Mouse (Mus musculus) gastrocnemius, postnatal 25 days (tissue): ENCODE measurements around the gene Slc16a11. TPM values are rescaled to one million over a fixed set of nuclear protein-coding genes. Genes with fewer than 3 reads are reported as not detected.
"Not testable (repeated sequence)": the region's sequence is repeated elsewhere in the genome, so short reads cannot be mapped to it uniquely, and the experiment has no call there.

Source experiments
- DNase-seq: peaks from one replicate; pipeline ENCODE4 v3.0.0; 2022
- long read RNA-seq, 2 experiments: library from polyadenylated mRNA; stranded (forward); transcript quantifications; one replicate each; pipeline ENCODE4 v2.0.0; 2021
- total RNA-seq, 2 experiments: library from RNA; stranded (reverse); gene quantifications; 1 replicate in 1 of 2; 2 replicates in 1 of 2; pipeline ENCODE4 v1.2.3; 2021

The Slc16a11 gene
- total RNA-seq, result not detected
- long read RNA-seq, experiment 1, result 0 reads
- long read RNA-seq, experiment 2, result 0 reads

DNA sequence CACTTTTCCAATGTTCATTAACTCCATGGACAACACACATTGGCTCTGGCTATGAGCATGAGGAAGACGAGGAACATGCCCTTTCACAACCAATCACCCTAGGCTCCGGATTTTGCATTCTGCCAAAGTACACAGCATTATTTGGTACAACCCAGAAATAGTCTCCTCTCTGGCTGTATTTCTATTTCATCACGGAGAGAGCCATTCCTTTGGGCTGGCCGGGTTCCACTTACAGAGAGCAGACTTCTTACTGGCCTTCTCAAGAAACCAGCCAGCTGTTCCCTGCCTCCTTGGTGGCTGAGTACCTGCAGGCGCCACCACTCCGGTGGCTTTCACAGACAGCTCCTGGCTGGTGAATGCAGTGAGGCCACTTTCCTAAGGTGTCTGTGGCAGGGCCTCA lies at the start of gene Slc16a11:
TSS of gene Slc16a11 (plus strand) at position 330 of the 400 bp plus-strand sequence.
- DNase-seq, result no peak

DNA sequence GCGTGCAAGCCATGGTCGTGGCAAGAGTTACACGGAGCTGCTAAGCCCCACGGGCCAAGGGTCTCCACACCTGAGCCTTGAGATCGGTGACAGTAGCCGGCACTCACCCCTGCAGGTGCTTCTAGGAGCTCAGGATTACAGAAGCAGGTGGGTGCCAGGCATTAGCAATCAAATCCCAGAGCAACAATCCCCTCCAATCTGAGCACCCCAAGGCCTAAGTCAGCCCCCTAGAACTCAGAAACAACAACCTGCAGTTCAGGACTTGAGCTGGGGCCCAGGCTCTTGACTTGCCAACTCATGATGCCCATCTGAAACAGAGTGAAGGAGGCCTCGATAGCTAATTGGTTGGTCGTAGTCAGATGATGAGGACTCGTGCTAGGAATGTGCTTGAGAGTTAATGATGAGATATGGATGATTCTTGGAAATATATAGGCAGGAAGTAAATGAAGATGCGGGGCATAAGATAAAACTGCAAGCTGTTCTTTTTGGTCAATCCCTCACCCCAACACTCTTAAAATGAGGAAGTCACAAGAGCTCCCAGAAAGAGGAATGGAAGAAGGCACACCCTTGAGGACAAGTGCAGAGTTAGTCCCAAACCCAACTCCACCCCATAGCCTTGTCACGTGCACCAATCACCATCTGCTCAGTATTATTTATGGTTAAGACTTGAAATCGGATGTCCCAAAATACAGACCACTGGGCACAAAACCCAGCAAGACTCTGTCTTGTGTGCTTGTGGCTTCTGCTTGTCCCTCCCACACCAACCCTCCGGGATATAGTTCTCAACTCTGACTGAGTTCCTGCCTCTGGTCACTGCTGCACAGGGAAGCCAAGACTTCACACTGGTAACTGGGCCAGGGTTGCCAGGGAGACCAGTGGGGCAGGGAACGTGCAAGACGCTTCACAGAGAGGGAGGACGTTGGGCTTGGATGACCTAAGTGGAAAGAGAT lies 46.3 kb upstream of the Slc16a11 start:
- peak; percentile 26 for DNase-seq

DNA sequence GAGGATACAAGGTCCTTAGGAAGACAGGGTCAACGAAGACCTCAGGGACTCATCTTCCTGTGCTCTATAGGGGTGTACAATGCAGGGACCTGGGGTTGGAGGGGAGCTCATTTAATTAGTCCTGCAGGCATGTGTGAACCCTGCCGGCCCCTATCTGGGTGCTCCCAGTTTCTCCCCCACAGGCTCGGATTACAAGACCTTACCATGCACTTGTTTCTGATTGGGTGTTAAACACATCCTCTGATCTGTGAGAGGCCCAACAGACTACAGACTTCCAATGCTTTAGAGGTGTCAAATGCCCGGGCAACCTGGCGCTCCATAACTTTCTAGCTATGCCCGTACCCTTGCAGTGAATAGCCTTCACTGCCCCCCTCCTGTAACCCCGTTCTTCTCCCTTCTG lies 44.4 kb upstream of the Slc16a11 start:
- no peak for DNase-seq

DNA sequence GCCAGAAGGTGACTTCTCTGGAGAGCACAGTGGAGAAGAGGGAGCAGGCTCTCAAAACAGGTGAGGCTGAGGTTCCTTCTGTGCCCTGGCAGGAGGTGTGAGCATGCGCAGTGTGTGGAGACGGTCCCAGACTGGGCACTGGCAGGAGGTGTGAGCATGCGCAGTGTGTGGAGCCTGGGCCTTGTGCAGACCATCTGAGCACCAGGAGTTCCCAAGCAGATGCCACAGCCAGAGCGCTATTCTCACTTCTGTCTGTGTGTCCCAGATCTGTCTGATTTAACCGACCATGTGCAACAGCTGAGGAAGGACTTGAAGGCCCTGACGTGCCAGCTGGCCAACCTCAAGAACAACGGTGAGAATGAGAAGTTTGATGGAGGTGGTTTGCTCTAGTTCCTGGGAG lies 43.1 kb upstream of the Slc16a11 start:
- DNase-seq, result not testable (repeated sequence)

DNA sequence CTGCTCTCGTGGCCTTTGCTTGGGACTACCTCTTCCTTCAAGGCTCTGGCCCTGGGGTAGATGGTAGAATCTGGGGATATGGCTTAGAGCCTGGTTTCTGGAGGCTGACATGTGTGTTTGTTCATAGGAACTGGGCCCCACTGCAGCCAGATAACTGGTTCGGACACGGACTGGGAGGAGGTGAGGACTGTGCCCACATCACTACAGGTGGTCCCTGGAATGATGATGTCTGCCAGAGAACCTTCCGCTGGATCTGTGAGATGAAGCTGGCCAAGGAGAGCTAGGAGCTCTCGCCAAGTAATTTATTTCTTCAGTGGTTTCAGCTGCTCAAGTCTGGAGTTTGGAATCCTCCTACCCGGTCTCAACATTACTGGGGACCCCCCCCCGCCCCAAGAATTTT lies 42.3 kb upstream of the Slc16a11 start:
- DNase-seq, result no peak

DNA sequence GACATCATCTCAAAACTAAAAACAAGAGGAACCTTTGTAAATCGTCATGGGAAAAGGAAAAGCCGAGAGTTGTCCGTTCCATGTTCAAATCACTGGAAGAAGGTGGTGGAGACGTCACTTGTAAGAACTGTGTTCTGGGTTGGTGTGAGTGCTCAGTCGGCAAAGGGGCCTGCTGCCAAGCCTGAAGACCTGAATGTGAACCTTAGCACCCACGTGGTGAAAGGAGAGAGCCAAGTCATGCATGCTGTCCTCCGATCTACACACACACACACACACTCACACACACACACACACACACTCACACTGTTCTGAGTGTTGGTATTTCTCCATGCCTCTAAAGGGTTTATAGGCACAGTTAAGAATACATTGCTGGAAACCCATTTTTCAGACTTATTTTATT lies 41.4 kb upstream of the Slc16a11 start:
- no peak for DNase-seq

DNA sequence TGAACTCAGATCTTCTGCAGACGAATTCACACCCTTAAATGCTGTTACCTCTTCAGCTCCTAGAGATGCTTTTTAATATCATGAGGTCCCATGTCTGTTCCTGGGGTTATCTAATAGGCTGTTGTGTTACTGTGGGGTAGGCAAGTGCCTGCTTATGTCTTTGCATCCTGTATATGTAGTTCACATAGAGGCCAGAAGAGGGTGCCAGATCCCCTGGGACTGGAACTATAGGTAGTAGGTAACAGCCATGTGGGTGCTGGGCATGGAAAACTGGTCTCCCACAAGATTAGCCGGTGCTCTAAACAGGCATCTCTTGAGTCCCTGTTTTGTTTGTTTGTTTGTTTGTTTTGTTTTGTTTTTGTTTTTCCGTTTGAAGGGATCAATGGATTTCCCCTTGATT lies 40.7 kb upstream of the Slc16a11 start:
- no peak for DNase-seq

DNA sequence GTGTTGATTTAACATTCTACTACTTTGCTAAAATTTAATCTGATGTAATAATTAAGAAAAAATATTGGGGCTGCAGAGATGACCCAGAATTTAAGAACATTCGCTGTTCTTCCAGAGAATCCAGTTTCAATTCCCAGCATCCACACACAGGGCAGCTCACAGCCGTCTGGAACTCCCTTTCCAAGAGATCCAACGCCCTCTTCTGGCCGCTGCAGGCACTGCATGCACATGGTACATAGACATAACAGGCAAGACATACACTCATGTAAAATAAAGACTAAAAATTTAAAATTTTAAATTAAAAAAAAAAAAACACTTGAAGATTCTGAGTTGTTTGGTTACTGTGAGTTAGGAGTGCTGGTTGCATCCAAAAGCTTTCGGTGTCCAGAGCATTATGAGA lies 40.3 kb upstream of the Slc16a11 start:
- DNase-seq, result no peak

DNA sequence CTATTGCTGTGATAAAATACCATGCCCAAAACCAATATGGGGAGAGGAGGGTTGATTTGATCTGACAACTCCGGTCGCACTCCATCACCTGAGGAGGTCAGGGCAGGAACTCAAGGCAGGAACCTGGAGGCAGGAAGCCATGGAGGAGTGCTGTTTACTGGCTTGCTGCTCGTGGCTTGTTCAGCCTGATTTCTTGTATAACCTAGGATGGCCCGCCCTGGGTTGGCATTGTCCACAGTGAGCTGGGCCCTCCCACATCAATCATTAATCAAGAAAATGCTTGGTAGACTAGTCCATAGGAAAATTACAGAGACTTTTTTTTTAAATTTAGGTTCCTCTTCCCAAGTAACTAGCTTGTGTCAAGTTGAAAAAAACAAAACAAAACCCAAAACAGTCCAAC lies 38.1 kb upstream of the Slc16a11 start:
- DNase-seq, result no peak

DNA sequence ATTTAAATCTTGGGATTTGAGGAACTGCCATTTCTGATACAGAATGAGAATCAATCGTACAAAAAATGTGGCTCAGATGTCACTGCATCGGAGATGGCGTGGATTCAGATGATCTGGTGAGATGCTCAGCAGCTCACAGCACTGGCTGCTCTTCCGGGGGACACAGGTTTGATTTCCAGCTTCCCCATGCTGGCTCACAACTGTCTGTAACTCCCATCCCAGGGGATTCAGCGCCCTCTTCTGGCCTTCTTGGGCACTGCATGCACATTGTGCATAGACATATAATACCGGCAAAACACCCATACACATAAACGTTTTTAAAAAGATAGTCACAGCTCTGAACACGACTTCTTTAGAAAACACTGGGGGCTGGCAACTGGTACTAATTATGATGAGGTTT lies 34.9 kb upstream of the Slc16a11 start:
- no peak for DNase-seq

DNA sequence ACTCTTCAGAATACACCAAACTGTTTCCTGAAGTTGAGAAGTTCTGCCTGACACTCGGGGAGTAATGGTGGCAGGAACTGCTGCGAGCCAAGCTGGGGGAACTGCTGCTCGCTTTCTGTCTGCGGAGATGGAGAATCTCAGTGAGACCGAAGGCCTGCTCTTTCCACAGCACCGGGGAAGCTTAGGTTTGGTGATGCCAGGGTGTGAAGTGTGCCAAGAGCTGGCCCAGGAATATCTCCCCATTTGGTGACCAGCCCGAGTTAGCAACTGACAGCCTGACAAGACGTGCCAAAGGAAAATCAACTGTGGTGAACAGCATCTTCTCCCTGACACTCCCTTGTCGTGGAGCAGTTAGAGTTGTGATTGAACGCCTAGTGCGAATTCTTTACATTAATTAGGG lies 34.2 kb upstream of the Slc16a11 start:
- DNase-seq, result no peak

DNA sequence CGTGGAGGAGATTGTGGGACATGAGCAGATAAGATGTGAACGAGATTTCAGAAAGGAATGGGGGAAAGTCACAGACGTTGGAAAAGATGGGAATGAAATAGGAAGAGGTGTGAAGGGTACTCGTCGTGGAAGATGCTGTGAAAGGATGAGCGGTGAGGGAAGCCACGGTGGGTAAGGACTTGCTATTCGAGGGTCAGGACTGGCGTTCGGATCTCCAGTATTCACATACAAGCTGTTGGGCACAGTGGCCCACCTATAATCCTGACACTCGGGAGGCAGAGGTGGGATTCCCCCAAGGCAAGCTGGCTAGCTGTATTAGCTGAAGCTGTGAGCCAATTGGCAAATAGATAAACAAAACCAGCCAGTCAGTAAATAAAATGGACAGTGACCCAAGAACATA lies 33.8 kb upstream of the Slc16a11 start:
- DNase-seq, result no peak

DNA sequence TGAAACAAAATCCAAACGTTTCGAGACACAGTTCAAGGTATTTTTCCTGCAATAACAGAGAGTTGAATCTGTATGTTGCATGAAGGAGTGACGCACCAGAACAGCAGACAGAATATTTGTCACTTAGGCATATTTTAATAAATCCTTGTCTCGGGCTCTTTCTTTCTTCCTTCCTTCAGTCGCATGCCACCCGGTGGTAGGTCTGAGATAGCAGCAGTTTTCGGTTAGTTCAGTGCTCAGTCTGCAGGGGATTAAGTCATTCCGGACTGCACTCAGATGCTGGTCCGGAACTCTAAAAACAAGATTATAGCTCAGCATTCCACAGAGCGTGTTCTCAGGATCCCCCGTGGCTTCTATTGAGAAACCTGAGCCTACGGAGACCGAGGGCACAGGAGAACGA lies 33.2 kb upstream of the Slc16a11 start:
- DNase-seq, result no peak

DNA sequence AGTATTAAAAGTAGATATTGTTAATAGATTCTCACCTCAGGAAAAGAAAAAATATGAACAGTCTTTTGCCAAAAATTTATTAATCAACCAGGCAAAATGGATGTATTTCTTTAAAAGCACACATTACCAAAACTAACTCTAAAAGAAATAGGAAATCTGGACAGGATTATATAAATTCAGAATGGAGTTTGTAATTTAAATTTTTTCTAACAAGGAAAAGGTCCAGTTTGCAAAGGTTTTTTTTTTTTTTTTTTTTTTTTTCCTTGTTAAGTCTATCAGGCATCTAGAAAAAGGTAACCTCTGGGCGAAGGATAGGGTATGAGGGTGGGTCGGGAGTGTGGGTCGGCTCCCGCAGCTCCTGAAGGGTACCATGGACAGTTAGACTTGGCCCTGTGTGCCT lies 32.1 kb upstream of the Slc16a11 start:
- DNase-seq, result no peak

DNA sequence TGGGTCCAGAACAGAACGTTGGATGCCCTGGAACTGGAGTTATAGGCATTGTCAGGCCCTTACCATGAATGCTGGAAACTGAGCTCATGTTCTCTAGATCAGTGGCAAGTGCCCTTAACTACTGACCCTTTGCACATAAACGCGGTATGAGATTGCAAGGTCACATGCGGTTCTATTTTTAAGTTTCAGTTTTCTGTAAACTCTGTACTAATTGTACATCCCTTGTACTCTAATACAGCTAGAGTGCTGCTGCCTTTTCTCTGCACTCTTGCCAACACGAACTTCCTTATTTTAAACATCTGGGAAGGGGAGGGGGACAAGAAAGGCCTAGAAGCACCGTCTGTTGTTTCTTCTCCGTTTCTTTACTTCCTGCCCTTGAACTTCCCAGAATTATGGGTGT lies 27.4 kb upstream of the Slc16a11 start:
- DNase-seq, result no peak

DNA sequence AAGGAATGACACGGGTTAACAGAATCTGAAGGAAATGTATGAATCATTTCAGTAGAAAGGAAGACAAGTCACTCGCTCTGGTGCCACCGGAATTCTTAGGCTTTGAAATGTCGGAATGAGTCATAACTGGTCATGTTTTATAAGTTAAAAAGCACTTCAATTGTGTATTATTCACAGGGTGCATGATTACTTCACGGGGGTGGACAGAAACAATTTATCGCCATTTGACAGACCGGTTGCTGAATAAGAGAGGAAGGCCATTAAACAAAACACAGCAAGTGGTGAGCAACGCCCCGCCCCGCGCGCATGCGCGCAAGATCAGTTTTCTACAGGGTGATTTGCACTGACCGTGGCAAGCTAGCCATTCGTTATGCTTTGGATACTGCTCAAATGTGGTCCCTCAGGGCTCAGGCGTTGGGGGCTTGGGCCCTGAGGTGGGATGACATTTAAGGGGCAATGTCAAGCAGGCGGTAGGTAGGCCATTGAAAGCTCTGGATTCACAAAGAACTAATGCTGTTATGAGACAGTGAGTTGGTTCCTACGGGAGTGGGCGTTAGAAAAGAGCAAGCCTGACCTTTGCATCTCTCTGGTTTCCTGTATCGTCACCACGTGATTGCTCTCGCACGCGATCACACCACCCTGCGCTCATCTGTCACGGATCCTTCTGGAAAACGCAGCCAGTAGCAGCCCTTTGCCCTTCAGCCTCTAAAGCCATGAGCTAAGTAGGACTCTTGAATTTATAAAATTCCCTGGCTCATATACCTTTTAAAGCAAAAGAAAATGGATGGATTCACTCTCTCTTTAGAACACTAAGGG lies 23.0 kb upstream of the Slc16a11 start:
- no peak for DNase-seq

DNA sequence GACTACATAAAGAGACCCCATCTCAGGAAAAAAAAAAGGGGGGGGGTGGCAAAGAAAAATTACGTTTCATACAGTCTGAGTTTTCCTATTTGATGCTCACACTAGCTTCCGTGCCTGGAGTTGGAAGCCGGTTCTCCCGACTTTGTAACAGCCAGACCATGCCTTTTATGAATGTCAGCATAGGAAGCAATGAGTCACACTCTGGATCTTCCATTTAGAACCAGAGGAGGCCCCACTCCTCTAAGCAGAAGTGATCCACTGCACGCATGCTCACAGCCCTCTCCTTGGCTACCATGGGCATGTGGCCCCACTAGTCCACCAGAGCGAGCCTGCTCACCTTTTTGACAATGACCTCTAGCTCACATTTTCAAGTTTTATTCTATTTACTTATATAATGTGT lies 21.4 kb upstream of the Slc16a11 start:
- no peak for DNase-seq

DNA sequence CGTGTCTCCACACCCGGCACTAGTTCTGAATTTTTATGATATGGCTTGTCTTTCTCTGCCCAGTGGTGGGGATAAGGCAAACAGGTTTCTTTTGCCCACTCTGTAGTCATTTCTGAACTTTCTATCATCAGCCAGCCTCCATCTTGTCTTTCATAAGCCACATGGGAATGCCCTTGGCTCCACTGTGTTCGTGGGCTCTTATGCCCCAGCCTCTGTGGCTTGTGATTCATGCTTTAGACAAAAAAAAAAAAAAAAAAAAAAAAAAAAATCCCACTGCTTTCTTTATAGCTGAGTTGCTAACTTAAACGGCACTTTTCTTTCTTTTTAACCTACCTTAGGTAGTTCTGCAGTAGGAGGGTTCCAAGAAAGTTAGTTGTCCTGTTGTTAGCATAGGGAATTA lies 20.4 kb upstream of the Slc16a11 start:
- no peak for DNase-seq

DNA sequence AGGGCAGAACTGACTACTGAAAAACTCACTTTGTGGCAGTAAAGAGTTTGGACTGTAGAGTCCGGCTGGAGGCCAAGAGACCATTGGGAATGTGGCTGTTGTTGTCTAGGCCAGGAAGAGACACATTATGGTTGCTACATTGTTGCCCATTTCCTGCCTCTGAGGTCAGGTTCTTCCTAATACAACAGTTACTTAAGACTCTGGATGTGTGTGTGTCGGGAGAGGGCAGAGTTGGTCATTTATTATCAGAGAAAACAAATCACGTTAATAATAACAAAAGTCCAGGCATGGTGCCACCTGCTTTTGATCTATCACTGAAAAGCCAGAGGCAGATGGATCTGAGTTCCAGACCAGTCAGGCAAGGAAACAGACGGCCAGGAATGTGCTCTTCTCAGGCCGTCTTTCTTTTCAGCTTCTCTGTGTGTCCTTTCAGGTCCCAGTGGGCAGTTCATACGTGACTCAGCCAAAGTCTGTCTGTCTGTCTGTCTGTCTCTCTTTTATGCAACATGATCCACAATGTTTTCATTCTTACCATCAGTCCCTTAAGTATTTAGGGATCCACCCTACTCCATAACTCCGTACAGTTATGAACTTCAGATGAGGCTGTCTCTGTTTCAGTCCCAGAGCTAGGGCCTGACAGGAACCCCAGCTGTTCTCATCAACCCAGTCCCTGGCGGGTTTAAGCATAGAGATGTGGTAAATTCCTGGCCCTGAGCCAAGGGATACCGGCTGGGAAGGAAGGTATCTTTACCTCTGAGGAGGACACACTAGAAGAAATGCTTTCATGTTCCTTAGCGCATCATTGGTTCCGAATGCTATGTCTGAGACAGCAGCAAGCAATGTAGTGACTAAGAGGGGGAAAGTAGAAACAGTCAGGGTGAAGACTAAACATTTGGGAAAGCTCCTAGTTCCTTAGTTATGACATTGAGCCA lies 18.9 kb upstream of the Slc16a11 start:
- DNase-seq, result no peak

DNA sequence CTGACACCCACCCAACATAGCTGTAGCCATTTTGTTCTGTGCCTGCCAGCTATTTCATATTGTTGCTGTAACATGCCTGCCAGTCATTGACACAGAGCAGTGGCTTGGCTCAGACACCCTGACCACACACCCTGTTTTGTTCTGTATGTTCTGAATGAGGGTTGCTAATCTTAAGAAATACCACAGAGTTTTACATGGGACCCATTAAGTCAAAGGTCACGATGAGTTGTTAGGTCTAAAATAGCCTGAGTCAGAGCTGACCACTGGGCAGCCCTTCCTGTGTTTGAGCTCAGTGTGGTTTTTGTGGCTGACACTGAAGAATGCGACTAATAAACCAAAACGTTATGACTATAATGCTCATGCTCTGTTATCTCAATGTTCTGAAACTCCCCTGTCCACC lies 14.2 kb upstream of the Slc16a11 start:
- no peak for DNase-seq

DNA sequence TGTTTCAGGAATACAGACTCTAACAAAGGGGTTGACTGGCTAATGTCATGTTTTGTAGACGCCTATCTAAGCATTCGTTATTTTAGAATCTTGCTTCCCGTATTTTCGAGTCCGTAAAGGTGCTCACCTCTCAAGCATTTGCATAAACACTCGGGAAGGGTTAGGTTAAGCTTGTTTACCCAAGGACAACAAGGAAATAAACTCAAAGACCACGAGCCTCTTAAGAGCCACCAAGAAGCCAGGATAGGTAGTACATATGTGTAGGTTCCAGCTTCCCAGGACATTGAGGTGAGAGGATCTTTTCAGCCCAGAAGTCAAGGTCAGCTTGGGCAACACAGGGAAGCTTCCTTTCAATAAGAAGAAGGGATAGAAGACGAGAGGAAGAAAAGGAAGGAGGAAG lies 13.4 kb upstream of the Slc16a11 start:
- DNase-seq, result no peak

DNA sequence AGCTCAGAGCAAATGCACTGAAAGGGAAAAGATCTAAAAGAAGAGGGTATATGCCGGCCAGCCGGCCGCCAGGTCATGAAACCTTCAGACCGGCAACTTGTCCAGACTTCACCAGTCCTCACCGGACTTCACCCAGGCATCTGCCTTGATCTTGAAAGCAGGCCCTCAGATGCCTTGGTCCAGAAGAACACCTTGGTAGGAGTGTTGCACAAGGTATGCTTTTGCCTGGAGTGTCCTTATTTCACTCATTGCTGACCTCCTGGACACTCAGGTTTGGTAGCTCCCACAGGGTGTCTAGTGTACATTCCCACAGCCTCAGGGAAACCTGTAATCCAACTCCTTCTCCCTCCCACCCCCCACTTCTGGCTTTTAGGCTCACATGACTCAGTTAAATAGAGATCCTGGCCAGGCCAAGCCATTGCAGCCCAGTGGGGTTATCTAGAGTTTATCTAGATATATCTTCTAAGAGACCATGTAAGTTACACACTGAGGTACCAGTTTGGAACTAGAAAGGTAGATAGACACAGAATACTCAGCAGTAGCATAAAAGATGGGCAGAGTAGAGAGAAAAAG lies 12.4 kb upstream of the Slc16a11 start:
- DNase-seq, result no peak
